Mouse (Mus musculus) limb, embryonic 12.5 days (tissue): ENCODE data around the gene Glyatl3. TPM values are rescaled to one million over a fixed set of nuclear protein-coding genes. Genes with fewer than 3 reads are reported as not detected.

ENCODE experiments used
- ATAC-seq: fragments of 200-750 bp; cut with Nextera tagmentation; 2 replicates; pipeline ENCODE4 v1.8.0; 2017; ENCODE audit warnings: low read depth, moderate TSS enrichment; ENCODE audit not compliant: insufficient number of reproducible peaks, insufficient read depth, low FRiP score, low TSS enrichment
- H3K27ac ChIP-seq: fragments of 300-500 bp; sonication (generic); 2 replicates; pipeline ENCODE4 v1.5.1; 2016; ENCODE audit warnings: mild to moderate bottlenecking, moderate library complexity
- H3K27me3 ChIP-seq: fragments of 300-500 bp; sonication (generic); 2 replicates; pipeline ENCODE4 v1.6.1; 2016; ENCODE audit warnings: mild to moderate bottlenecking, moderate library complexity
- H3K36me3 ChIP-seq: fragments of 300-500 bp; sonication (generic); 2 replicates; pipeline ENCODE4 v1.6.1; 2016; ENCODE audit warnings: mild to moderate bottlenecking, moderate library complexity
- H3K4me1 ChIP-seq: fragments of 300-500 bp; sonication (generic); replicated peaks from 2 replicates; pipeline ENCODE4 v1.6.1; 2016
- H3K4me2 ChIP-seq: fragments of 300-500 bp; sonication (generic); 2 replicates; pipeline ENCODE4 v1.6.1; 2016; ENCODE audit warnings: mild to moderate bottlenecking, moderate library complexity
- H3K4me3 ChIP-seq: fragments of 300-500 bp; sonication (generic); replicated peaks from 2 replicates; pipeline ENCODE4 v1.5.1; 2016; ENCODE audit warnings: mild to moderate bottlenecking
- H3K9ac ChIP-seq: fragments of 300-500 bp; sonication (generic); replicated peaks from 2 replicates; pipeline ENCODE4 v1.6.1; 2016; ENCODE audit warnings: mild to moderate bottlenecking, moderate library complexity
- H3K9me3 ChIP-seq: fragments of 300-500 bp; sonication (generic); 2 replicates; pipeline ENCODE4 v1.6.1; 2016; ENCODE audit warnings: mild to moderate bottlenecking, moderate library complexity
- WGBS: fragments of 180-500 bp; shearing (Covaris S2); methylation state at CpG from one replicate; pipeline ENCODE4 v1.1.7; 2016; 5-methylcytosine and 5-hydroxymethylcytosine counted together
- polyA plus RNA-seq: library from polyadenylated mRNA; unstranded; fragments of >200 nt; fragmentation: Nextera tagmentation; extraction: Ambion mirVana; gene quantifications from 2 replicates; pipeline ENCODE4 v1.2.1, GENCODE M21; 2016

Glyatl3 gene
- not detected in 2 replicates for polyA plus RNA-seq

- Histone ChIP-seq H3K27ac (no peak within 1 kb of the TSS), H3K36me3 (no peaks in the 10 kb centered on the region), H3K4me1 (no peaks in the 10 kb centered on the region), H3K27me3 (no peaks in the 10 kb centered on the region), H3K4me2 (no peak within 1 kb of the TSS), H3K9ac (no peak within 1 kb of the TSS), H3K9me3 (no peaks in the 10 kb centered on the region), H3K4me3 (no peak within 1 kb of the TSS)
- WGBS = 97% methylated on average over 2 of the region's 2 CpGs
- no peak for ATAC-seq
Measured at GRCm38 (mm10) chr17:40914250-40914649, at the start of gene Glyatl3. Gene Glyatl3 (minus strand): TSS chr17:40914350.

- no peaks in the 10 kb centered on the region for H3K4me1 ChIP-seq
- H3K27ac ChIP-seq = no peak overlapping the region
- peaks cover 68% of the 10 kb centered on the region for H3K36me3 ChIP-seq
- WGBS = 92% methylated on average over 3 of the region's 3 CpGs
- no peak for ATAC-seq
- no peaks in the 10 kb centered on the region for H3K27me3 ChIP-seq
- H3K9ac ChIP-seq = no peak overlapping the region
- H3K4me3 ChIP-seq = no peak overlapping the region
- H3K4me2 ChIP-seq = no peak overlapping the region
- no peaks in the 10 kb centered on the region for H3K9me3 ChIP-seq
Measured at GRCm38 (mm10) chr17:40948518-40948917, 34.4 kb upstream of the Glyatl3 start.

- H3K9me3 ChIP-seq = no peaks in the 10 kb centered on the region
Measured at GRCm38 (mm10) chr17:40934420-40935231, 20.5 kb upstream of the Glyatl3 start, which contains the start of the genes Mut and Cenpq. Gene Mut (plus strand): TSS chr17:40934685. Gene Cenpq (minus strand): TSS chr17:40935047.

GRCm38 (mm10) chr17:40933985-40934384, 19.8 kb upstream of the Glyatl3 start:
- Histone ChIP-seq H3K9me3 (no peaks in the 10 kb centered on the region), H3K36me3 (peaks cover 22% of the 10 kb centered on the region), H3K4me3 (peak overlapping the region; percentile 66), H3K27me3 (no peaks in the 10 kb centered on the region), H3K4me1 (peaks cover 3% of the 10 kb centered on the region; the same call in 1 of the 2 replicates), H3K4me2 (peak overlapping the region; percentile 75), H3K27ac (no peak overlapping the region; the same call in 1 of the 2 replicates), H3K9ac (peak overlapping the region; percentile 59)
- peak; percentile 41; the same call in 1 of the 2 replicates for ATAC-seq
- WGBS = 1% methylated on average over 14 of the region's 14 CpGs

More at GRCm38 (mm10) chr17:40934420-40935231, 20.5 kb upstream of the Glyatl3 start, which contains the start of the genes Mut and Cenpq:
- under 1% methylated on average over 50 of the region's 50 CpGs for WGBS
- peak; percentile 99 for ATAC-seq
- H3K27ac ChIP-seq = peak within 1 kb of the TSS; percentile 93
- H3K36me3 ChIP-seq = peaks cover 16% of the 10 kb centered on the region
- peak within 1 kb of the TSS; percentile 66 for H3K9ac ChIP-seq
- H3K4me1 ChIP-seq = peaks cover 3% of the 10 kb centered on the region; the same call in 1 of the 2 replicates
- H3K4me2 ChIP-seq = peak within 1 kb of the TSS; percentile 75
- no peaks in the 10 kb centered on the region for H3K27me3 ChIP-seq
- peak within 1 kb of the TSS; percentile 66 for H3K4me3 ChIP-seq

- ATAC-seq = no peak
- Histone ChIP-seq H3K36me3 (no peaks in the 10 kb centered on the region), H3K27me3 (no peaks in the 10 kb centered on the region), H3K4me1 (no peaks in the 10 kb centered on the region), H3K4me2 (no peak overlapping the region), H3K9me3 (no peaks in the 10 kb centered on the region), H3K4me3 (no peak overlapping the region), H3K27ac (no peak overlapping the region), H3K9ac (no peak overlapping the region)
- WGBS = 95% methylated on average over 2 of the region's 2 CpGs
Measured at GRCm38 (mm10) chr17:40915499-40915898, 1.3 kb upstream of the Glyatl3 start.

- Histone ChIP-seq H3K27me3 (no peaks in the 10 kb centered on the region), H3K4me2 (peak overlapping the region; percentile 45), H3K9ac (no peak overlapping the region), H3K36me3 (no peaks in the 10 kb centered on the region), H3K4me3 (peak overlapping the region; percentile 16; the same call in 1 of the 2 replicates), H3K9me3 (no peaks in the 10 kb centered on the region), H3K4me1 (peaks cover 9% of the 10 kb centered on the region; the same call in 1 of the 2 replicates), H3K27ac (no peak overlapping the region)
- ATAC-seq = no peak
- 6% methylated on average over 13 of the region's 14 CpGs for WGBS
Measured at GRCm38 (mm10) chr17:40904721-40905154, 9.4 kb downstream of the Glyatl3 start.

- Histone ChIP-seq H3K27me3 (no peaks in the 10 kb centered on the region), H3K9ac (no peak overlapping the region), H3K9me3 (no peaks in the 10 kb centered on the region), H3K27ac (no peak overlapping the region), H3K4me3 (no peak overlapping the region), H3K4me2 (peak overlapping the region; percentile 45), H3K36me3 (no peaks in the 10 kb centered on the region), H3K4me1 (peaks cover 9% of the 10 kb centered on the region; the same call in 1 of the 2 replicates)
- ATAC-seq = no peak
- WGBS = 7% methylated on average over 11 of the region's 11 CpGs
Measured at GRCm38 (mm10) chr17:40904056-40904597, 10.0 kb downstream of the Glyatl3 start.

- WGBS = 65% methylated on average over 4 of the region's 4 CpGs
- H3K9me3 ChIP-seq = no peaks in the 10 kb centered on the region
- no peak for ATAC-seq
Measured at GRCm38 (mm10) chr17:40903345-40903744, 10.8 kb downstream of the Glyatl3 start.

GRCm38 (mm10) chr17:40899783-40900363, 14.3 kb downstream of the Glyatl3 start:
- Histone ChIP-seq H3K9me3 (no peaks in the 10 kb centered on the region), H3K36me3 (no peaks in the 10 kb centered on the region), H3K4me1 (peaks cover 9% of the 10 kb centered on the region; the same call in 1 of the 2 replicates), H3K9ac (no peak overlapping the region), H3K4me2 (no peak overlapping the region), H3K27ac (no peak overlapping the region), H3K4me3 (no peak overlapping the region), H3K27me3 (no peaks in the 10 kb centered on the region)
- WGBS = 44% methylated on average over 4 of the region's 4 CpGs
- no peak for ATAC-seq

More at GRCm38 (mm10) chr17:40903345-40903744, 10.8 kb downstream of the Glyatl3 start:
- no peak overlapping the region for H3K27ac ChIP-seq
- no peaks in the 10 kb centered on the region for H3K27me3 ChIP-seq
- no peaks in the 10 kb centered on the region for H3K36me3 ChIP-seq
- no peak overlapping the region for H3K4me3 ChIP-seq
- H3K9ac ChIP-seq = no peak overlapping the region
- H3K4me1 ChIP-seq = peaks cover 9% of the 10 kb centered on the region; the same call in 1 of the 2 replicates
- H3K4me2 ChIP-seq = no peak overlapping the region

- no peaks in the 10 kb centered on the region for H3K36me3 ChIP-seq
- no peaks in the 10 kb centered on the region for H3K9me3 ChIP-seq
- no peaks in the 10 kb centered on the region for H3K27me3 ChIP-seq
- no peak overlapping the region for H3K9ac ChIP-seq
- WGBS = 78% methylated on average over 1 of the region's 1 CpGs
- H3K4me2 ChIP-seq = no peak overlapping the region
- no peak overlapping the region for H3K4me3 ChIP-seq
- no peak for ATAC-seq
- no peaks in the 10 kb centered on the region for H3K4me1 ChIP-seq
- H3K27ac ChIP-seq = no peak overlapping the region
Measured at GRCm38 (mm10) chr17:40896863-40897262, 17.3 kb downstream of the Glyatl3 start.
